Mouse (Mus musculus) thymus, adult 18-20 months (tissue): ENCODE measurements around the gene Zswim4.

Experiments used
- DNase-seq, 2 experiments: peaks; one replicate each; pipeline ENCODE4 v3.0.0; 2022; ENCODE audit warnings: mixed read lengths in 2 of 2

The Zswim4 gene

DNA sequence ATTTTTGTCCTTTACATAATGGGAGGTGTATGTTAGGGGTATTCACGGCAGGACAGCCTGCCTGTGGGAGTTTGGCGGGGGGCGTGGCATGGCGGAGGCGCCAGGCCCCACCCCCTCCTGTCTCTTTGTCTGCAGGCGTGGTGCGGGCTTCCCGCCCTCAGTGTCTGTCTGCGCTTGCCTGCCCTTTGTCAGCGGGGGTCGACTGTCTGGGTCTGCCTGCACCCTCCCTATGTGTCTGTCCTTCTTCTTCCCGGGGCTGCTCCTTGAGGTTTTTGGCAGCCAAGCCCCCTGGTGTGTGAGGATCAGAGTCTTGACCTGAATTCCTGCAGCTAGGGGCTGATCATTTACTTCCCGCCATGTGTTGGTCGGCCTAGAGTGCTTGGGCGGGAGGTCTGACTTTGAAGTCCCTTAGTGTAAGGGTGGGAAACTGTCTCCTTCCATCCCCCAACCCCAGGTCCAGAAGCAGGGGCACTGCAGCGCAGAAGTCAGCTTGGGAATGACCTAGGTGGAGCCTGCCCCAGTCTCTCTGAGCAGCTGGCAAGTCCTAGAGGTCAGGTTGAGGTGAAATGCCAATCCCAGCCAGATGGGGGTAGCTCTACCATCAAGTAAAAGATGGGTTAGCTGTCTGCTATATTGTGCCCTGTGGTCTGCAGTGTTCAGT lies 56.2 kb downstream of the Zswim4 start:
- DNase-seq: peak; percentile 64

DNA sequence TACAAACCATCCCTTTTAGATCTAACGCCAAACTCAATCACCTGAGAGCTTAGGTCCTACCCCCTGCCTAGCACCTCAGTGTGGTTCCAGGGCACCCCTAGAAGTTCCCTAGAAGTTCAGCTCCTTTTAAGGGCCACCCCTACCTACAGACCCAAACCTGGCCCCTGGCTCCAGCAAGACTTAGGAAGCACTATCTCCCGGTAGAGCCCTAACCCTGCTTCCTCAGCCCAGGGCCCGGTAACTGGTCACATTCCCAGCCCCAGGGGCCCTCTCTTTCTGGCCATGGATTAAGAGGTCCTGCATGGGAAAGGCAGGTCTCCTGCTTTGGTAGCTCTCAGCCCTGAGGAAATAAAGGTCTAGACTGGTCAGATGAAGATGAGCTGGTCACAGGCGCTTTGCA lies 56.9 kb downstream of the Zswim4 start:
- DNase-seq: no peak

DNA sequence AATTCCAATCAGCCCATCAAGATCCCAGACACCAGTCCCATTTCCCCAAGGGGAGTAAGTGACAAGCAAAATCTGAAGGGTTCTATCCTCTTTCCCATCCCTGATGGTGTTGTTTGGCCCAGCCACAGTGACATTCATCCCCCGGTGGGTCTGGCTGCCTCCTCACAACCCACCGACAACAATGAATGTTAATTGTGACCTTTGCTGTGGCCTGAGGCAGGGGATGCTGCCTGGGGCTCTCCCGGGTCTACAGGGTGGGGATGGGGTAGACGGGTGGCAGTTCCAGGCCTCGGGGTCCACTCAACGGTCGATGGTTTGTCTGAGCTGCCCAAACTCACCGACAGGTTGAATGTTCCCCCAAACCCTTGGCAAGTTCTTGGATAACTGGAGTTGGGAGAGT lies 58.3 kb downstream of the Zswim4 start:
- DNase-seq: no peak

DNA sequence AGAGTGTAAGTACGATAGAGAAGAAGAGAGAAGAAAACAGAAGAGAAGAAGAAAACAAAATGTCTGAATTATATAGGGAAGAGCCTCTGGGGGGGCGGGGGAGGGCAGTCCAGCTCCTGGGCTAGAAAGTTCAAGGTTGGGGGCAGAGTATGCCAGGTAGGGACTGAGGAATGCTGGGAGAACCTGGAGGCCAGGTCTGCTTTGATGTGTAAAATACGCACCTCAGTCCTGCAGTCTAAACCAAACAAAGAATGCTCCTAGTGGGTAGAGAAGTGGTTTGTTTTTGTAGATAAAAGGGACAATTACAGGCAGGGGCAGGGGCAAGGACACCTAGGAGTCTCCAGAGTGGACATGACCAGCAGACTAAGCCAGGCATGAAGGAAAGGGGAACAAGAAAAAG lies 59.5 kb downstream of the Zswim4 start:
- no peak for DNase-seq

DNA sequence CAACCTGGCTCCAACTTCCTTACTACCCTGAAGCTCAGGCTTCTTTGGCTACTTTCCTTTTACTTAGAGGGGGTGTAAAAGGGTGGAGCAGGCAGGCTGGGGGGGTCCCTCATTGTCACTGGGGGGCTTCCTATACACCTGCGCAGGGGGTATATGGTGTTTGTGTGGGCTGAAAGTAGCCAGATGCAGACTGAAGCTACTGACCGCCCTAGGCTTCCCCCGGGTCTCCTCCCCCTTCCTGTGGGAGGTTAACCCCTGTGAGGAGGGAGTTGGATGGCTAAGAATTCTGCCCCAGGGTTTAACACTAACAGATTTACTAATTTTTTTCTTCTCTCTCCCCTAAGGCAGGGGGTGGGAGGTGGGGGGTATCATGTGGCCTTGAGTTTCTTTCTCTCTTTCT lies 60.3 kb downstream of the Zswim4 start:
- no peak for DNase-seq

DNA sequence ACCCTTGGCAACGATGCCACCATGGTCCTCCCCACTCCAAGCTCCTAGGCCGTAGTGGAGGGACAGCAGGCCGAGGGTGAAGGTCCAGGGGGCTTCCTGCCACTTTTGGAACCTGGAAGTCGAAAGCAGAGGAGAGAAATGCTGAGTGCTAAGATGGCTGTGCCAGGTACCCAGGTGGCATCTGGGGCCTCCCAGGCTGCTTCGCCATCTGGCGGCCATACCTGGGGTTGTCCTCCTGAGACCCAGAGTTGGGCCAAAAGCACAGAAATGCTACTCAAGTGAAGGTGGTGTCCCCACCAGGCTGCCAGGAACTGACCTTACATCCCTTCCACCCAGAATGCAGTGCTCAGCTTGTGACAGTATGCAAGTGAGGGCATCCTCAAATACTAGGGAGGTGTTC lies 63.0 kb downstream of the Zswim4 start:
- DNase-seq: no peak

DNA sequence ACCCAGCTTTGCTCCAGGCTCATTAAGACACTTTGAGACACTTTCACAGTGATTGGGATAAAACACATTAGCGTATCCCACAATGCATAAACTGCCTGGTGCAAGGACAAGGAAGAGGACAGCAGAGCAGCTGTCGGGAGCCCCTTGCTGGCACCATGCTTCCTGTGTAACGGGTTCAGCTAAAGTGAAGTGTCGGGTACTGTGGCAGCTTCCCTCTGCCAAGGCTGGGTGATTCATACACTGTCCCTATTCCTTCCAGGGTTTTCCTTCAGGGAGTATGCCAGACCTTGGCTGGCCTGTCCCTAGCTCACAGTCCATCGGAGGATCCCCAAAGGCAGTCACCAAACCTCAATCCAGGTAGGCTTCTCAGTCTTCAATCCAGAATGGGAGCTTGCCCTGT lies 66.8 kb downstream of the Zswim4 start:
- no peak for DNase-seq

DNA sequence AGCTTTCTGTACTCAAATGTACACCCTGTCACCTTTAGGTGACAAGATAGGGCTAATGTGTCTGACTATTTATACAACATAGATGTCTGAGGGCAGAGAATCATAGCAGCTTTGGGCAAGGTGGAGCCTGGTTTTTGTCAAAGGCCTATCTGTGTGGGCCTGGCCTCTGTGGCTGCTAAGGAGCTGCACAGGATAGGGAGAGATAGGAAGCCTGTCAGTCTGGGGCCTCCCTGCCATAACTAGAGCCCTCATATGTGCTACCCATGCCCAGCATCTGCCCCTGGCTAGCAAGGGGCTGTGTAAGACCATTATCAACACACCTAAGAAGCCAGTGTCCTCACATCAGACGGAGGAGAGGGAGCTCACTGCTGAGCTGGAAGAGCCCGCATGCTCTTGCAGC lies 69.2 kb downstream of the Zswim4 start:
- DNase-seq: no peak
